Mouse (Mus musculus): Measurements from ENCODE around the gene Setd1b. TPM values are rescaled to one million over a fixed set of nuclear protein-coding genes. Genes with fewer than 3 reads are reported as not detected.
A peak's percentile ranks its signal among the peaks of the same experiment; 100 is the strongest.

Gene Setd1b
- total RNA-seq, 2 experiments from 2014 or later: 8.1 to 9.6 TPM

GRCm38 (mm10) chr5:123127031-123127430 is 15.0 kb upstream of the Setd1b start:
- DNase-seq: no peak

GRCm38 (mm10) chr5:123128426-123129169 is 13.4 kb upstream of the Setd1b start:
- no peak for DNase-seq

GRCm38 (mm10) chr5:123129170-123129757 is 12.7 kb upstream of the Setd1b start:
- no peak for DNase-seq

- DNase-seq: no peak
Observed at GRCm38 (mm10) chr5:123130030-123130813, 11.8 kb upstream of the Setd1b start.

GRCm38 (mm10) chr5:123130814-123131148 is 11.2 kb upstream of the Setd1b start:
- DNase-seq: no peak

GRCm38 (mm10) chr5:123132308-123133071 is 9.5 kb upstream of the Setd1b start, which contains the start of gene Rhof:
TSS of gene Rhof (minus strand) at chr5:123132692.
- DNase-seq: peak; percentile 68

- DNase-seq: peak; percentile 82
Observed at GRCm38 (mm10) chr5:123133083-123133783, 8.8 kb upstream of the Setd1b start.

GRCm38 (mm10) chr5:123133784-123134143 is 8.2 kb upstream of the Setd1b start:
- no peak for DNase-seq

- DNase-seq: peak; percentile 79
Observed at GRCm38 (mm10) chr5:123134186-123134874, 7.7 kb upstream of the Setd1b start.

- DNase-seq: no peak
Observed at GRCm38 (mm10) chr5:123134875-123135382, 7.1 kb upstream of the Setd1b start.

- DNase-seq: peak; percentile 95
Observed at GRCm38 (mm10) chr5:123135471-123136360, 6.3 kb upstream of the Setd1b start.

- DNase-seq: peak; percentile 93
Observed at GRCm38 (mm10) chr5:123136361-123137043, 5.5 kb upstream of the Setd1b start.

GRCm38 (mm10) chr5:123137044-123137909 is 4.7 kb upstream of the Setd1b start:
- peak; percentile 90 for DNase-seq

GRCm38 (mm10) chr5:123137910-123138229 is 4.1 kb upstream of the Setd1b start:
- no peak for DNase-seq

GRCm38 (mm10) chr5:123138230-123138911 is 3.6 kb upstream of the Setd1b start:
- peak; percentile 86 for DNase-seq

- peak; percentile 89 for DNase-seq
Observed at GRCm38 (mm10) chr5:123138953-123139721, 2.9 kb upstream of the Setd1b start.
